Mouse (Mus musculus): Measurements from ENCODE around the gene Fbxw11. TPM values are rescaled to one million over a fixed set of nuclear protein-coding genes. Genes with fewer than 3 reads are reported as not detected.
A peak's percentile ranks its signal among the peaks of the same experiment; 100 is the strongest.
"Not testable (repeated sequence)": the region's sequence is repeated elsewhere in the genome, so short reads cannot be mapped to it uniquely, and the experiment has no call there.

Gene Fbxw11
- polyA plus RNA-seq, 1 experiment from 2014 or later, result 61.1 TPM

GRCm38 (mm10) chr11:32615561-32615960 lies 27.0 kb upstream of the Fbxw11 start:
- H3K4me2 ChIP-seq (ENCODE audit: low read length), result no peak overlapping the region

GRCm38 (mm10) chr11:32616091-32616490 lies 26.4 kb upstream of the Fbxw11 start:
- Histone ChIP-seq H3K9ac (ENCODE audit: low read depth, low read length) (no peak overlapping the region), H3K27me3 (ENCODE audit: insufficient read depth, low read length) (no peaks in the 10 kb centered on the region), H3K4me2 (ENCODE audit: low read length) (no peak overlapping the region), H3K36me3 (ENCODE audit: insufficient read depth, low read length) (no peaks in the 10 kb centered on the region), H3K4me3 (replicated peaks; ENCODE audit: low read depth, low read length) (no peak overlapping the region), H3K27ac (no peak overlapping the region), H3K9me3 (replicated peaks; ENCODE audit: low read length) (no peaks in the 10 kb centered on the region), H3K4me1 (replicated peaks; ENCODE audit: insufficient read depth, low read length) (peaks cover 5% of the 10 kb centered on the region; the same call in 1 of the 2 replicates)
- ATAC-seq (replicated peaks; ENCODE audit: low FRiP score, low read depth) (no peak), DNase-seq (ENCODE audit: low spot score) (no peak)
- WGBS, result 68% methylated on average over 6 of the region's 6 CpGs
- TF ChIP-seq CTCF (IDR thresholded peaks at IDR 0.05; ENCODE audit: low read depth), result no peak

More at GRCm38 (mm10) chr11:32615561-32615960, 27.0 kb upstream of the Fbxw11 start:
- no peak overlapping the region for H3K9ac ChIP-seq (ENCODE audit: low read depth, low read length)
- H3K4me3 ChIP-seq (replicated peaks; ENCODE audit: low read depth, low read length), result no peak overlapping the region
- no peak for DNase-seq (ENCODE audit: low spot score)
- no peaks in the 10 kb centered on the region for H3K36me3 ChIP-seq (ENCODE audit: insufficient read depth, low read length)
- H3K9me3 ChIP-seq (replicated peaks; ENCODE audit: low read length), result no peaks in the 10 kb centered on the region
- H3K27ac ChIP-seq, result no peak overlapping the region
- no peaks in the 10 kb centered on the region for H3K27me3 ChIP-seq (ENCODE audit: insufficient read depth, low read length)
- peaks cover 5% of the 10 kb centered on the region; the same call in 1 of the 2 replicates for H3K4me1 ChIP-seq (replicated peaks; ENCODE audit: insufficient read depth, low read length)
- no peak for ATAC-seq (replicated peaks; ENCODE audit: low FRiP score, low read depth)
- no peak for TF ChIP-seq CTCF (IDR thresholded peaks at IDR 0.05; ENCODE audit: low read depth)
- WGBS, result 27% methylated on average over 11 of the region's 11 CpGs

GRCm38 (mm10) chr11:32618036-32618435 lies 24.5 kb upstream of the Fbxw11 start:
- DNase-seq (ENCODE audit: low spot score) (no peak), ATAC-seq (replicated peaks; ENCODE audit: low FRiP score, low read depth) (no peak)
- H3K4me3 ChIP-seq (replicated peaks; ENCODE audit: low read depth, low read length), result no peak overlapping the region
- no peak overlapping the region for H3K27ac ChIP-seq
- H3K4me1 ChIP-seq (replicated peaks; ENCODE audit: insufficient read depth, low read length), result peaks cover 5% of the 10 kb centered on the region; the same call in 1 of the 2 replicates
- no peaks in the 10 kb centered on the region for H3K9me3 ChIP-seq (replicated peaks; ENCODE audit: low read length)
- TF ChIP-seq CTCF (IDR thresholded peaks at IDR 0.05; ENCODE audit: low read depth), result no peak
- H3K36me3 ChIP-seq (ENCODE audit: insufficient read depth, low read length), result no peaks in the 10 kb centered on the region
- H3K27me3 ChIP-seq (ENCODE audit: insufficient read depth, low read length), result no peaks in the 10 kb centered on the region
- H3K9ac ChIP-seq (ENCODE audit: low read depth, low read length), result no peak overlapping the region
- 95% methylated on average over 1 of the region's 1 CpGs for WGBS
- no peak overlapping the region for H3K4me2 ChIP-seq (ENCODE audit: low read length)

- H3K4me2 ChIP-seq (ENCODE audit: low read length); H3K27ac ChIP-seq; ATAC-seq (replicated peaks; ENCODE audit: low FRiP score, low read depth); H3K9me3 ChIP-seq (replicated peaks; ENCODE audit: low read length); H3K27me3 ChIP-seq (ENCODE audit: insufficient read depth, low read length); H3K36me3 ChIP-seq (ENCODE audit: insufficient read depth, low read length); H3K4me1 ChIP-seq (replicated peaks; ENCODE audit: insufficient read depth, low read length); H3K9ac ChIP-seq (ENCODE audit: low read depth, low read length); H3K4me3 ChIP-seq (replicated peaks; ENCODE audit: low read depth, low read length); DNase-seq (ENCODE audit: low spot score): not testable (repeated sequence)
- peak; percentile 37 for TF ChIP-seq CTCF (IDR thresholded peaks at IDR 0.05; ENCODE audit: low read depth)
- WGBS, result 88% methylated on average over 5 of the region's 5 CpGs
These were observed 23.9 kb upstream of the Fbxw11 start for GRCm38 (mm10) chr11:32618641-32619040.

- H3K4me2 ChIP-seq (ENCODE audit: low read length), result no peak overlapping the region
- no peak overlapping the region for H3K4me3 ChIP-seq (replicated peaks; ENCODE audit: low read depth, low read length)
- DNase-seq (ENCODE audit: low spot score), result peak; percentile 87
- TF ChIP-seq CTCF (IDR thresholded peaks at IDR 0.05; ENCODE audit: low read depth), result no peak
- peak; percentile 36; the same call in 1 of the 2 replicates for ATAC-seq (replicated peaks; ENCODE audit: low FRiP score, low read depth)
- H3K4me1 ChIP-seq (replicated peaks; ENCODE audit: insufficient read depth, low read length), result peaks cover 5% of the 10 kb centered on the region; the same call in 1 of the 2 replicates
- H3K36me3 ChIP-seq (ENCODE audit: insufficient read depth, low read length), result no peaks in the 10 kb centered on the region
- no peak overlapping the region for H3K9ac ChIP-seq (ENCODE audit: low read depth, low read length)
- WGBS, result 35% methylated on average over 8 of the region's 8 CpGs
- no peaks in the 10 kb centered on the region for H3K9me3 ChIP-seq (replicated peaks; ENCODE audit: low read length)
- H3K27ac ChIP-seq, result peak overlapping the region; percentile 72
- H3K27me3 ChIP-seq (ENCODE audit: insufficient read depth, low read length), result no peaks in the 10 kb centered on the region
These were observed 23.2 kb upstream of the Fbxw11 start for GRCm38 (mm10) chr11:32619257-32619816.

GRCm38 (mm10) chr11:32619866-32620456 lies 22.6 kb upstream of the Fbxw11 start:
- H3K27me3 ChIP-seq (ENCODE audit: insufficient read depth, low read length), result no peaks in the 10 kb centered on the region
- H3K27ac ChIP-seq, result no peak overlapping the region
- no peak overlapping the region for H3K4me2 ChIP-seq (ENCODE audit: low read length)
- no peaks in the 10 kb centered on the region for H3K9me3 ChIP-seq (replicated peaks; ENCODE audit: low read length)
- no peak overlapping the region for H3K9ac ChIP-seq (ENCODE audit: low read depth, low read length)
- H3K4me3 ChIP-seq (replicated peaks; ENCODE audit: low read depth, low read length), result no peak overlapping the region
- peaks cover 5% of the 10 kb centered on the region; the same call in 1 of the 2 replicates for H3K4me1 ChIP-seq (replicated peaks; ENCODE audit: insufficient read depth, low read length)
- 81% methylated on average over 6 of the region's 6 CpGs for WGBS
- H3K36me3 ChIP-seq (ENCODE audit: insufficient read depth, low read length), result no peaks in the 10 kb centered on the region
- DNase-seq (ENCODE audit: low spot score) (no peak), ATAC-seq (replicated peaks; ENCODE audit: low FRiP score, low read depth) (no peak)
- TF ChIP-seq CTCF (IDR thresholded peaks at IDR 0.05; ENCODE audit: low read depth), result 0 out of 2 replicates have a peak, but pooled peaks have one; percentile 2

All from kidney, postnatal 0 days (tissue).